Mouse (Mus musculus) intestine, postnatal 0 days (tissue): ENCODE measurements around the gene Pgk1. TPM values are rescaled to one million over a fixed set of nuclear protein-coding genes. Genes with fewer than 3 reads are reported as not detected.
"Not testable (repeated sequence)": the region's sequence is repeated elsewhere in the genome, so short reads cannot be mapped to it uniquely, and the experiment has no call there.

Source experiments
- ATAC-seq: fragments of 200-750 bp; cut with Nextera tagmentation; 2 replicates; pipeline ENCODE4 v1.8.0; 2017; ENCODE audit warnings: mild to moderate bottlenecking, moderate TSS enrichment, moderate library complexity
- H3K27ac ChIP-seq: fragments of 300-500 bp; sonication (generic); 2 replicates; pipeline ENCODE4 v1.5.1; 2014; ENCODE audit warnings: mild to moderate bottlenecking, low read depth, low read length, moderate library complexity
- H3K27me3 ChIP-seq: fragments of 300-500 bp; sonication (generic); replicated peaks from 2 replicates; pipeline ENCODE4 v1.6.1; 2014; ENCODE audit warnings: low read length, mixed read lengths; ENCODE audit not compliant: control insufficient read depth, insufficient read depth
- H3K36me3 ChIP-seq: fragments of 300-500 bp; sonication (generic); 2 replicates; pipeline ENCODE4 v1.6.1; 2014; ENCODE audit warnings: mild to moderate bottlenecking, moderate library complexity; ENCODE audit not compliant: control insufficient read depth, insufficient read depth
- H3K4me1 ChIP-seq: fragments of 300-500 bp; sonication (generic); replicated peaks from 2 replicates; pipeline ENCODE4 v1.6.1; 2014; ENCODE audit warnings: antibody characterized with exemption, low read length, mixed read lengths; ENCODE audit not compliant: control insufficient read depth, insufficient read depth
- H3K4me2 ChIP-seq: fragments of 300-500 bp; sonication (generic); replicated peaks from 2 replicates; pipeline ENCODE4 v1.6.1; 2014; ENCODE audit warnings: low read depth, mild to moderate bottlenecking, moderate library complexity
- H3K4me3 ChIP-seq: fragments of 300-500 bp; sonication (generic); 2 replicates; pipeline ENCODE4 v1.5.1; 2014; ENCODE audit warnings: low read depth, low read length
- H3K9ac ChIP-seq: fragments of 300-500 bp; sonication (generic); 2 replicates; pipeline ENCODE4 v1.6.1; 2014; ENCODE audit warnings: mild to moderate bottlenecking, low read depth, low read length
- H3K9me3 ChIP-seq: fragments of 300-500 bp; sonication (generic); 2 replicates; pipeline ENCODE4 v1.6.1; 2016; ENCODE audit warnings: mixed run types; ENCODE audit not compliant: control insufficient read depth
- CTCF ChIP-seq: sonication (generic); IDR thresholded peaks from 2 replicates; pipeline ENCODE4 v1.5.1; 2016; ENCODE audit warnings: low read depth, mild to moderate bottlenecking, control low read depth, antibody characterized with exemption, moderate library complexity
- WGBS: fragments of 180-500 bp; shearing (Covaris S2); extraction: QIAGEN DNeasy Blood & Tissue Kit; methylation state at CpG from one replicate; pipeline ENCODE4 v1.1.7; 2014; 5-methylcytosine and 5-hydroxymethylcytosine counted together
- polyA plus RNA-seq: library from polyadenylated mRNA; unstranded; fragments of >200 nt; fragmentation: Nextera tagmentation; extraction: Ambion mirVana; gene quantifications from 2 replicates; pipeline ENCODE4 v1.2.1, GENCODE M21; 2015

The Pgk1 gene
- polyA plus RNA-seq, 1 experiment from 2014 or later = 193 TPM

- Histone ChIP-seq H3K4me1 (peaks cover 7% of the 10 kb centered on the region; the same call in 1 of the 2 replicates), H3K27me3 (no peaks in the 10 kb centered on the region), H3K36me3 (no peaks in the 10 kb centered on the region), H3K27ac (no peak overlapping the region), H3K9ac (no peak overlapping the region), H3K4me2 (no peak overlapping the region), H3K4me3 (no peak overlapping the region), H3K9me3 (no peaks in the 10 kb centered on the region)
- ATAC-seq = no peak
- 47% methylated on average over 4 of the region's 4 CpGs for WGBS
- no peak for TF ChIP-seq CTCF
These were observed 2.6 kb upstream of the Pgk1 start for GRCm38 (mm10) chrX:106184279-106184678.

- WGBS = 24% methylated on average over 5 of the region's 5 CpGs
- Histone ChIP-seq H3K27ac (0 out of 2 replicates have a peak overlapping the region, but pooled peaks have one; percentile 15), H3K27me3 (no peaks in the 10 kb centered on the region), H3K36me3 (no peaks in the 10 kb centered on the region), H3K9me3 (no peaks in the 10 kb centered on the region), H3K4me1 (peaks cover 7% of the 10 kb centered on the region; the same call in 1 of the 2 replicates), H3K4me2 (no peak overlapping the region), H3K9ac (no peak overlapping the region), H3K4me3 (no peak overlapping the region)
- no peak for ATAC-seq
- no peak for TF ChIP-seq CTCF
These were observed 1.2 kb upstream of the Pgk1 start for GRCm38 (mm10) chrX:106185706-106186105.

- Histone ChIP-seq H3K27ac (peak overlapping the region; percentile 66; the same call in 1 of the 2 replicates), H3K4me1 (peaks cover 7% of the 10 kb centered on the region; the same call in 1 of the 2 replicates), H3K9ac (peak overlapping the region; percentile 48; the same call in 1 of the 2 replicates), H3K4me2 (peak overlapping the region; percentile 60), H3K27me3 (no peaks in the 10 kb centered on the region), H3K4me3 (peak overlapping the region; percentile 50), H3K9me3 (no peaks in the 10 kb centered on the region), H3K36me3 (no peaks in the 10 kb centered on the region)
- 26% methylated on average over 12 of the region's 12 CpGs for whole genome bisulfite sequencing
- ATAC-seq = peak; percentile 70
- no peak for TF ChIP-seq CTCF
These were observed 837 bp downstream of the Pgk1 start for GRCm38 (mm10) chrX:106187737-106188136.

GRCm38 (mm10) chrX:106189356-106189755 lies 2.5 kb downstream of the Pgk1 start:
- H3K4me2 ChIP-seq = peak overlapping the region; percentile 60
- no peak for TF ChIP-seq CTCF
- 48% methylated on average over 5 of the region's 5 CpGs for WGBS
- no peak overlapping the region for H3K4me3 ChIP-seq
- no peaks in the 10 kb centered on the region for H3K36me3 ChIP-seq
- ATAC-seq = no peak
- H3K9ac ChIP-seq = no peak overlapping the region
- no peaks in the 10 kb centered on the region for H3K9me3 ChIP-seq
- peaks cover 7% of the 10 kb centered on the region; the same call in 1 of the 2 replicates for H3K4me1 ChIP-seq
- no peaks in the 10 kb centered on the region for H3K27me3 ChIP-seq
- no peak overlapping the region for H3K27ac ChIP-seq

GRCm38 (mm10) chrX:106190091-106190490 lies 3.2 kb downstream of the Pgk1 start:
- H3K27me3 ChIP-seq = no peaks in the 10 kb centered on the region
- no peak overlapping the region for H3K4me3 ChIP-seq
- H3K4me1 ChIP-seq = peaks cover 7% of the 10 kb centered on the region; the same call in 1 of the 2 replicates
- H3K27ac ChIP-seq = no peak overlapping the region
- H3K9me3 ChIP-seq = no peaks in the 10 kb centered on the region
- H3K36me3 ChIP-seq = no peaks in the 10 kb centered on the region
- ATAC-seq = no peak
- WGBS = 25% methylated on average over 4 of the region's 4 CpGs
- no peak overlapping the region for H3K4me2 ChIP-seq
- no peak for TF ChIP-seq CTCF
- no peak overlapping the region for H3K9ac ChIP-seq

GRCm38 (mm10) chrX:106194361-106194760 lies 7.5 kb downstream of the Pgk1 start:
- not testable (repeated sequence) for H3K4me2 ChIP-seq, H3K4me3 ChIP-seq, H3K9ac ChIP-seq, H3K4me1 ChIP-seq, ATAC-seq, H3K27ac ChIP-seq, H3K9me3 ChIP-seq, H3K27me3 ChIP-seq
- 88% methylated on average over 6 of the region's 6 CpGs for WGBS
- peaks cover 15% of the 10 kb centered on the region for H3K36me3 ChIP-seq

- no peak overlapping the region for H3K9ac ChIP-seq
- no peaks in the 10 kb centered on the region for H3K27me3 ChIP-seq
- 65% methylated on average over 5 of the region's 5 CpGs for WGBS
- ATAC-seq = no peak
- H3K27ac ChIP-seq = no peak overlapping the region
- H3K9me3 ChIP-seq = no peaks in the 10 kb centered on the region
- H3K36me3 ChIP-seq = peaks cover 15% of the 10 kb centered on the region
- no peaks in the 10 kb centered on the region for H3K4me1 ChIP-seq
- no peak overlapping the region for H3K4me2 ChIP-seq
- peak; percentile 47 for TF ChIP-seq CTCF
- no peak overlapping the region for H3K4me3 ChIP-seq
These were observed 10.4 kb downstream of the Pgk1 start for GRCm38 (mm10) chrX:106197308-106197707.
